Mouse (Mus musculus) layer of hippocampus, adult 11-12 months (tissue): ENCODE data around the gene Csf2.

ENCODE experiments used
- DNase-seq: peaks from one replicate; pipeline ENCODE4 v3.0.0; 2022; ENCODE audit warnings: low spot score

Csf2 gene

DNA sequence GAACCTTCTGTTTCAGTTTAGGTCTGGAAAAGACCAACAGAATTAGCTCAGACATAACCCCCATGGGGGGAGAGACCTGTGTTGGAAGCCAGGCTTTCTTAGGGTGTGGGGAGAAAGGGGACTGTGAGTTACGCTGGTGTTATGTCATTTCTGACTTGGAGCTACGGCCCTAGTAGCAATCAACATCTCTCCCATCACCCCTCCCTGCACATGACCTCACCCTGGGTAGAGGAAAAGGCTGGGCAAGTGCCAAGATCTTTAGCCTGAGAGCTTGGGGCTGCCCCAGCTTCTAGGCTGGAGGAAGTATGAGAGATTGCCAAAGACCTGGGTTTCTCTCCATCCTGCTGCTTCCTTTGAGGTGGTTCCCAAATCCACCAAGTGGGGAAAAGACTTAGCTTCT, 12.5 kb downstream of the Csf2 start:
- DNase-seq = no peak

DNA sequence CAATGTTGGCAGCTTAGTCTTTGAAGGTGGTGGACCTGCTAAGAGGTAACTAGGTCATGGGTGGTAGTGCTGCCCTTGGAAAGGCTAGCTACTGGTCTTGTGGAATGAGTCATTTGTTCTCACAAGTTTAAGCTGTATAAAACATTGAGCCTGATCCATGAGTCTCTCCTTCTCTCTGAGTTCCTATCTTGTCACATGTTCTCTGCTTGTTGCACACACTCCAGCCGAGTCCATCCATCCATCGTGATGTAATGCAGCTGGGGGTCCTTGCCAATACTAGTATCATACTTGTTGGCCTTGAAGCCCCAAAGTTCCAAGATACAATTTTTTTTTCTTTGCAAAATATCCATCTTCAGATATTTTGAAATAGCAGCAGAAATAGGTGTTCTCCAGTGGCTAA, 22.0 kb downstream of the Csf2 start:
- DNase-seq = no peak

DNA sequence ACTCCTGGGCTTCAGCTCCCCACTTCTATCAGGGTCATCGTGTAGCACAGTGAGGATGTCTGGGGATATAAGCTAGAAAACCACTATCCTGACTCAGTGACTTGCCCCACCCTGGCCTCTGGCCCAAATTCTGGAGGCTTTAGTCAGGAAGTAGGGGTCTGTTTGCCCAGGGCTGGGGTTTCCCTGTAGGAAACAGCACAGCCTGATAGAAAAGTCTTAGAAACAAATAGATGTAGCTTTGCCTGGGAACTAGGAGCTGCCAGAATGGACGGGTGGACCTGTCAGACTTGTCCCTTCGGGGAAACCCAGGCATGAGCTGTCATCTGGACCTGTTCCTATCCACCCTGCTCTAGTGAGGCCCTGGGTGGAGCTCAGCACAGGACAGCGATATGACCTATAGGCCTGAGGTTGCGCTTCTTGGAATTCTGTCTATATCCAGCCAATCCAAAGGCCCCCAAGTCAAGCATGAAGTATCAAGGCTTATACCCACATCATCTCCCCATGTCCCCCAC, 24.9 kb downstream of the Csf2 start:
- no peak for DNase-seq

DNA sequence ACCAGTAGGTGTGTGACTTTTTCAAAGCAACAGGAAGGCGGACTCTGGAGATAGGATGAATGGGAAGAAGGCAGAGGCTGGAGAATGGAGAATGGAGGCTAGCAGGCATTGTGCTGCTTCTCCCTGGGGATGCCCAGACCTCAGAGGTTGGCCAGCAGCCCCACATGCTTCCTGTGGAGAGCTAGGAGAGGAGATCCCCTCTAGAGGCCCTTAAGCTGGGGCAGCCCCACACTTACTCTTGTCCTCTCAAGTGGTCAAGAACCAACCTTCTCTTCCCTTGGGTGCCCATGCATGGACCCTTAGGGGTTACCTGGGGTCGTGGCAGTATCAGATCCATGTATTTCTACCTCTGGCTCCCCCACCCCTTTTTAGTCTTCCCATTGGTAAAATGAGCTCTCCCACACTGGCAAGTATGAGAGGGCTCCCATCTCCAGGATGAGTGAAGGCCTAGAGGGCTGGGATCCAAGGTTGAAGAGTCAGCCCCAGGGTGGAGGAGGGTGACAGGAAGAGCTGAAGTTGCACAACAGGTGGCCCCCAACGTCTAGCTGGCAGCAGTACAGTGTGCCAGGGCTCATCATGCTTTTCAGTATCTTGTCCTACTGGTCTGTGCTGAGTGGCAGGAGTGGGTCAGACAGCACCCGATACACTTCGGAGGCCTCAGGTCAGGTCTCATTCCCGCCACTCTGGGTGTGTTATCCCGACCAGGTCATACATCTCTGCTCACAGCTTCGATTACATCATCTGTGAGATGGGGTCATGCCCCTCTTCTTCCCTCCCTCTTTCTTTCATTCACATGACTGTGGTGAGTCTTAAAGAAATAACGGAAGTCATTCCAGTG, 25.6 kb downstream of the Csf2 start:
- DNase-seq = no peak

DNA sequence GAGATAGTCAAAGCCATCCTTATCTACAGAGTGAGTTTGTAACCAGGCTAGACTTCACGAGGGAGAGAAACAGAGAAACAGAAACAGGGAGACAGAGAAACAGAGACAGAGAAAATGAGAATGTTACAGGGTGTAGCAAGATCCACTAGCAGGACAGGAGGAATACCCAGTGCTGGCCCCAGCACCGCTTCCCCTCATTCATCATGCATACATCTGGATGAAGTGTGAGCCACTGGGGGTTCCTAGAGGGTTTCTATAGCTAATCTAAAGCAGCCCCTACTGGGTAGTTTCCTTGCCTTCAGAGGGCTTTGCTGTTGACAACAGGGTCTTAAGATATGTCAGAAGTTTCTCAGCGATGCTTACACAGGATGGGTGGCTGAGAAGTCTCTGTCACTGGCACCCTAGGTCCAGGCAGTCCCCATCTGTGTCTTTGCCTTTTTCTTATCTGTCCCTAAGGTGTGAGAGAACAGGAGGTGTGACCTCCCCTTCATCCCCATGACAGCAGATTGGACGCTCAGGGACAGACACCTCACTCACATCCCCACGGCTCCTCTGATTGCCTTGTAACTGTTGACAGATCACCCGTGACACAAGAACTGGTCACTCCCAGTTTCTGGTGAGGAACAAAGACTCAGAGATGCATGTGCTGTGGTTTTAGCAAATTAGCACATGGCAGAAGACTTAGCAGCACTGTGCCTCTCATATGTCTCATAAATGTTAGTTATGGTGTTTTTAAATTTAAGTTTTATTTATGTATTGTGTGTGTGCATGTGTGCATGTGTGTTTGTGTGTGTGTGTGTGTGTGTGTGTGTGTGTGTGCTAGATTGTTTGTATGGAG, 29.3 kb downstream of the Csf2 start:
- DNase-seq = no peak

DNA sequence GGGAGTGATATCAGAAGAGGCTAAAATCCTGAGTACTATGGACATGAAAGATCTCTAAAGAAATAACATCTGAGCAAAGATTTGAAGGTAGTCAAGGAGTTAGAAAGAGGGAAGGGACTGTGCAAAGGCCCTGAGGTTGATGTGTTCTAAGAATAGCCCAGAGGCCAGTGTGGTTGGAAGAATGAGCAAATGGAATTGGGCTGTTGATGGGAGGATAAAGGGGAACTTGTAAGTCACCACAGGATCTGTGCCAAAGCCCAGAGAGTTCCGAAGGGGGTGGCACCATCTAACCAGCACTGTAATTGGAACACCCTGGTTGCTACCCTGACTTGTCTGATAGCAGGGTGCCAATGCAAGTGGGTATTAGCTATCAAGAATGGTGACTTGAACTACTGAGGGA, 30.3 kb downstream of the Csf2 start:
- DNase-seq = no peak

DNA sequence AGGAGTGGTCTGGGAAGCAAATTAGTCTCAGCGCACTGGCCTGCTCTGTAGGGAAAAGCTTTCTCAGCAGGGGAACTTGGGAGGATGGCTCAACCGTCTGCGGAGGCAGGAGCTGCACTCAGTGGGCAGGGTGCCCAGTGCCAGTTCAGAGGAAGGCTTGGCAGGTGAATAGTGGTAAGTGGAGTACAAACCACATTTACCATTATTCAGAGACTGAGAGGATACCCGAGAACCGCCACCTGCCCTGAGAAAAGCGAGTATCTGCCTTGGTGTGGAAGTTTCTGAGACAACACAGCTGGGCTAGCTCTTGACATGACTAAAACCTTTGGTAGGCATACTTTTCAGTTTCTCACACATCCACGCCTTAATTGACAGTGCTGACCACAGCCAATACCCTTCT, 32.1 kb downstream of the Csf2 start:
- DNase-seq = no peak

DNA sequence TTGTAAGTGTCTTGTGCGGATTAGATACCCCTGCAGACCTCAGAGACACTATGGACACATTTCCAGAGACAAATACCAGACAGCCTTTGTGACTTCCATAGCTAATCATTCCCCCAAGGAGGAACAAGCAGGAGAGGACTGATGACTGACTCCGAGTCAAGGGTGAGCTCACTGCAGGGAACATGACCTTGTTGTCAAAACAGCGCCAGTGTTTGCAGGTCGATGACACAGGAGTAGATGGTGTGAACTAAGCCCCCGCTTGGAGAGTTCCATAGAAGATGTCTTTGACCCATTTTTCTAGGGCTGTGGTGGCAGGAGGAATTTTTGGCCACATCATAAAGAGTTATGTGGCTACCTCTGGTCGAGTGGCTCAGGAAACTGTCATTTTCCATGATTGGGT, 33.4 kb downstream of the Csf2 start:
- DNase-seq = no peak

DNA sequence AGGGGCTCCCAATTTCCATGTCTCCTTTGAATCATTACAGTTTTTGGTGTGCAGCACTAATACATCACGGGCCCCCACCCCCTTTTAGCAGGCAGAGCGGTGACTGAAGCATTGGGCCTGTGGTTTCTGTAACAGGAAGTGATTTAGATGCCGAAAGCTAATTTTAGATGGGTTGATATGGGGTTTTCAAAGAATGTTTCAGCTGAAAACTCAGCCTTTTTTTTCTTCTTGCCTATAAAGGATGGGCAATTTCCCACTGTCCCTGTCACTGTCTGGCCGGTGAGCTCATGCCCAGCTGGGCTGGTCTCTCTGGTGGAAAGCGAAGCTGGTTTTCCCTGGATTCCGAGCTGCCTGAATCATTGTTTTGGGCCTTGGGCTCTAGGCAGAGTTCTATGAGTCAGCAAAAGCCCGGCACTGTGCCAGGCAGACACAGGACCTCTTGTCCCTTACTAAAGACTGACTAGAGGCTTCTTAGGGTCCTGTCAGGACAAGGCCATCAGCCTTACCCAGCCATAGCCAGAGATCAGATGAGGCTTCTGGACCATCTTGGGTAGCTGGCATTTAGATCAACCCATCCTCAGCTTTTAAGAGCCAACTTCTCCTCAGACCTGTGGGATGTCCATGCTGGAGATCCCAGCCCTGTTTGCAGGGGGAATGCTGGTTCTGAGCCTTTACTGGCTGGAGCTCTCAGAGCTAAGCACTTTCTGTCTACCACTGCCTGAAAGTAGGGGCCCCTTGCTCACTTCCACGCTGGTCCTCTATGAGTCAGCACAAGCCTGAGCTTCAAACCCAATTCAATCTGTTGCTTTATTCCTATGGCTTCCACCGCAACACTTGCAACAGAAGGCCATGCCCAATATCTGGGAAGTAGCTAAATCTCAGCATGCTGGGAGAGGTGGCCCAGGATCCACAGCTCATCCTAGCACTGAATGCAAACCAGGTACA, 34.7 kb downstream of the Csf2 start:
- peak; percentile 55 for DNase-seq

DNA sequence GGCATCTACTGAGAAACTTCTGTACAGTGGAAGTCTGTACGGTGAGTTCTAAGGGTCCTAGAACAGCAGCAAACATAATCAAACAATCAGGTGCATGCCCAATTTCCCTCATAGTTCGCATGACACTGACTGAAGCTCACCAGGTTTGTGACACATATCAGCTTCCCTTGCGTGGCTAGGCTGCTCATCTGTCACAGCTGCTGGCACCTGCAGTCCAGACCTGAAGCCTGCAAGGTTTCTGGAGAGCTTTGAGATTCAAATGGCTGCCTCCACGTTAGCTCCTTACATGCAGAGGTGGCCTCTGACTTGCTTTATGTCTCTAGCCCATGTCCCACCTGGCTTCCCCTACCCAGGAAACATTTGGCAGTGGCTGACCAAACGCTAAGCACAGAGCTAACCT, 35.8 kb downstream of the Csf2 start:
- DNase-seq = no peak

DNA sequence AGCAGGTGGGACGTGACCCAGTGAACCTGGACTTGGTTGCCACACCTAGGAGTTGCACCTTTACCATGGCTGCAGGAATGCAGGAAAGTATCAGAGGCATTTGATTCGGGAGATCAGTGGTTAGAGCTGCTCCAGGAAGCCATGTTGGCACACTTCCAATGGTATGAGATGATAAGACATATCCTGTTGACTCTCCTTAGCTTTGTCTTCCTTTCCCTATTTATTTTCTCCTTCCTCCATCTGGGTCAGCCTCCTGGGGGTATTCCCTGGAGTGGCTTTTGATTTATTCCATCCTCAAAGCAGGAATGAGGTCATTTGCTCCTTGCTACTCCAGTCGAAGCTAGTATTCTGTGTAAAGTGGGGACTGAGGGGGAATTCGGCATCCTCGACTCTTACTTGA, 42.5 kb downstream of the Csf2 start:
- no peak for DNase-seq

DNA sequence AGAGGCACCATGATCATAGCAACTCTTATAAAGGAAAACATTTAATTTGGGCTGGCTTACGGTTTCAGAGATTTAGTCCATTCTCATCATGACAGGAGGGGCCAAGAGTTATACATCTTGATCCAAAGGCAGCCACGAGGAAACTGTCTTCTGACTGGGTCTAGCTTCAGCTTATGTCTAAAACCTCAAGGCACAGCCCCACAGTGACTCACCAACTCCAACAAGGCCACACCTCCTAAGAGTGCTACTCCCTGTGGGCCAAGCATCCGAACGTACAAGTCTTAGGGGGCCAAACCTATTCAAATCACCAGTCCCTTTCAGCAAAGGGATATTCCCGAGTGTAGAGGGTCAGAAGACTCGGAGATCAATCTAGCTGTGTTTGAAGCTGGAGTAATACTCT, 44.1 kb downstream of the Csf2 start:
- no peak for DNase-seq

DNA sequence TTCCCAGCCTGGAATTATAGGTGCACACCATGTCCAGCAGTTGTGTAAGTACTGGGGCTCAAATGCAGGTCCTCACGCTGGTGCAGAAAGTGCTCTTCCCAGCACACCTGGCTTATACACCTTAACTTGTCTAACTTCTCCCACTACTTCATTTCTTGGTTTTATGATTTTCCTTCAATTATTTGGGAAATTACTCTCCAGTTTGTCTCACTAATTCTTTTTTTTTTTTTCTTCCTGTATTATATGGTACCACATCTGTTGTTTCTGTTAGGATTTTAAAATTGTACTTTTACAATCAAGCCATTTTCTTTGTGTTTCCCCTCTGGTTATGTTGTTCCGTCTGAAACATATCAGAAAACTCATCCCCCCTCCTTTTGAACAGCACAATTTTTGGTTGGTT, 44.7 kb downstream of the Csf2 start:
- no peak for DNase-seq

DNA sequence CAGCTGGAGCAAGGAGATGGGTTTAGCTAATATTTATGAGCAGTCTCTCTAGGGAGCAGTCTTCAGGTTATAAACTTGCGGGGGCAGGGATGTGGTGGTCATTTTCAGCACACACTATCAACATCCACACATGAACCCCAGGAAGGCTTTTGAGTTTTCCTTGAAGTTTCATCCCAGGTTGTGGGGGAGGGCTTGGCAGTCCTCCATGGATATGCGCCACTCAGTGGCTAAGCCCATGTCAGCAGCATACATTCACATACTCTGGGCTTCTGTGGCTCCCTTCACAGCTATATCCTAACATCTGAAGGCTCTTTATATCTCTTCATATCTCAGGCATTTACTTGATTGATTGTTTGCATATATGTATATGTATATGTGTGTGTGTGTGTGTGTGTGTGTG, 46.3 kb downstream of the Csf2 start:
- no peak for DNase-seq

DNA sequence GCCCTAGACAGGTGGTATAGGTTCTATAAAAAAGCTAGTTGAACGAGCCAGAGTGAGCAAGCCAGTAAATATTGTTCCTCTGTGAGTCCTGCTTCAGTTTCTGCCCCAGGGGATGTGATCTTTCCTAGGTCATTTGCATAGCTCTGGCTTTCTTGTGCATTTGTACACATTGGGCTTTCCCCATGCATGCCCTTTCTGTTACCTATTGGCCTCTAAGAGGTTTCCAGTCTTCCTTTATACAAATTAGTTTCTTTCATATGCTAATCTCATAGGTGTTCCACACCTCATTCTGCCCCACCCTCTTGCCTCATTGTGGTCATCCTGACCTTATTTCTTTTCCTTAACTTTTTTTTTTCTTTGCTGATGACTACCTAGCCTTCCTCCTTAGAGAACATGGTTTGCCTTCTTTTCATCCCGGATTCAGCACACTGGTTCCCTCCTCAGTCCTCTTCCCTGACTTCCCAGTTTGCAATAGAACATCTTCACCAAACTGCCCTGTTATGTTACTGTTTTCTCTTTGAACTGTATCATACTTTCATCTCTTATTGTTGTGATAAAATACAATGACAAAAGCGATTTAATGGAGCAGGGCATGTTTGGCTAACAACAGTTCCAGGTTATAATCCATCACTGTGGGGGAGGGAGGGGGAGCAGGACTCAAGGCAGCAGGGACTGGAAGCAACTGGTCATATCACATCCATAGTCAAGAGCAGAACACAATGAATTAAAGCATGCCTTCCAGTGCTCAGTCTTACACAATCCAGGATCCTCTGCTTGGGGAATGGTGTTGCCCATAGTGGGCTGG, 47.4 kb downstream of the Csf2 start:
- no peak for DNase-seq

DNA sequence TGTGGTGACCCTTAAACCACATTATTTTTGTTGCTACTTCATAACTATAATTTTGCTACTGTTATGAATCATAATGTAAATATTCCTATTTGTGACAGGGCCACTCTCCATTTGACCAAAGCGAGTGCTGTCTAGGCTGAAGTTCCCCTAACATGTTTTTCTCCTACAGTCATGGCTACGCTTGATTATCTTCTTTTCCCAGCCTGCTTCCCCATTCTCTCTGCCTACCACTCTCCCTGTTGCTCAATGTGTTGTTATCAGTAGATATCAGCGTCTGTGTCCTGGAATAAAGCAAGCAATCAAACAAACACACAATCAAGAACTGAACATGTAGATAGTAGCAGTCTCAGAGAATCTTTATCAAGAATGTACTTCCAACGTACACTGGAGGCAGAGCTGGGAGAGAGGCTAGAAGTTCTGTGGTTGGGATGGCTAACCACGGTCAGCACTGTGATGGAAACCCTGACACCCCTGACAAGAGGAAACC, 48.1 kb downstream of the Csf2 start:
- DNase-seq = no peak
